Mouse (Mus musculus) ES-CJ7 (cell line): Measurements from ENCODE around the gene Fyn.

Source experiments
- DNase-seq: peaks from one replicate; pipeline ENCODE4 v3.0.0; 2011; ENCODE audit warnings: low read depth, low spot score

Fyn gene

GRCm38 (mm10) chr10:39368572-39369135 is at the start of gene Fyn:
Gene Fyn, plus strand, starts transcription at chr10:39368855.
- DNase-seq: no peak

- no peak for DNase-seq
Observed at GRCm38 (mm10) chr10:39320798-39321622, 47.6 kb upstream of the Fyn start.

- no peak for DNase-seq
Observed at GRCm38 (mm10) chr10:39321623-39321985, 47.1 kb upstream of the Fyn start.

- DNase-seq: no peak
Observed at GRCm38 (mm10) chr10:39322143-39322542, 46.5 kb upstream of the Fyn start.

GRCm38 (mm10) chr10:39324291-39324690 is 44.4 kb upstream of the Fyn start:
- no peak for DNase-seq

- no peak for DNase-seq
Observed at GRCm38 (mm10) chr10:39328661-39329060, 40.0 kb upstream of the Fyn start.

- no peak for DNase-seq
Observed at GRCm38 (mm10) chr10:39334320-39334719, 34.3 kb upstream of the Fyn start.

GRCm38 (mm10) chr10:39335880-39336279 is 32.8 kb upstream of the Fyn start:
- DNase-seq: no peak

- no peak for DNase-seq
Observed at GRCm38 (mm10) chr10:39339189-39339968, 29.3 kb upstream of the Fyn start.

GRCm38 (mm10) chr10:39339969-39340236 is 28.8 kb upstream of the Fyn start:
- no peak for DNase-seq

- DNase-seq: no peak
Observed at GRCm38 (mm10) chr10:39343551-39343950, 25.1 kb upstream of the Fyn start.

GRCm38 (mm10) chr10:39345921-39346320 is 22.7 kb upstream of the Fyn start:
- no peak for DNase-seq

- DNase-seq: no peak
Observed at GRCm38 (mm10) chr10:39349781-39350364, 18.8 kb upstream of the Fyn start.

- DNase-seq: no peak
Observed at GRCm38 (mm10) chr10:39364196-39364595, 4.5 kb upstream of the Fyn start.

GRCm38 (mm10) chr10:39369502-39369931 is 862 bp downstream of the Fyn start:
- peak; percentile 96 for DNase-seq

- peak; percentile 45 for DNase-seq
Observed at GRCm38 (mm10) chr10:39369977-39370785, 1.5 kb downstream of the Fyn start.

- DNase-seq: no peak
Observed at GRCm38 (mm10) chr10:39370786-39371221, 2.1 kb downstream of the Fyn start.

- DNase-seq: no peak
Observed at GRCm38 (mm10) chr10:39371467-39371866, 2.8 kb downstream of the Fyn start.

- DNase-seq: no peak
Observed at GRCm38 (mm10) chr10:39371991-39372390, 3.3 kb downstream of the Fyn start.

- no peak for DNase-seq
Observed at GRCm38 (mm10) chr10:39376676-39377075, 8.0 kb downstream of the Fyn start.

GRCm38 (mm10) chr10:39377219-39377618 is 8.6 kb downstream of the Fyn start:
- DNase-seq: no peak
